Mouse (Mus musculus) thymus, postnatal 10 days (tissue): ENCODE data around the gene Gm26657.

Experiments
- DNase-seq, 2 experiments: peaks; one replicate each; pipeline ENCODE4 v3.0.0; 2021; ENCODE audit warnings: low spot score in 2 of 2

Gm26657 gene

DNA sequence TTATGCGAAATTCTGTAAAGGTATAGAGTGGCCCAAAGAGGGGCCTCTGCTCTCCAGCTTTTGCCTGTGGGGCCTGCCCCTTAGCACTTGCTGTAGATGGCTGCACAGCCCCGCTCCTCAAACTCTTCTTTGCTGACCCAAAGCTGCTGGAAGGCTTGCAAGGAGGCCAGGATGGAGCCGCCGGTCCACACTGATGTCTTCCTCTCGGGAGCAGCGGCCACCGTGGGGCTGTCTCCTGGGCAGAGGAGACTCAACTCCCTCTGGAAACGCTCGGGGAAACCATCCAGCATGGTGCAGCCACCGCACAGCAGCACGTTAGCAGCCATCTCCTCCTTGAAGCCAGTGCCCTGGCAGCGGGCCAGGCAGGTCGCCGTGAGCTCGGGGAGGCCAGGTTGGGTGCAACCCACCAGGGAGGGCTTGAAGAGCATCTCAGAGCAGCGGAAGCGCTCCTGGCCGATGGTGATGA, at the start of gene Gm26657:
Gene Gm26657 (plus strand): TSS at position 51 of the 466 bp plus-strand sequence.
- DNase-seq = no peak

DNA sequence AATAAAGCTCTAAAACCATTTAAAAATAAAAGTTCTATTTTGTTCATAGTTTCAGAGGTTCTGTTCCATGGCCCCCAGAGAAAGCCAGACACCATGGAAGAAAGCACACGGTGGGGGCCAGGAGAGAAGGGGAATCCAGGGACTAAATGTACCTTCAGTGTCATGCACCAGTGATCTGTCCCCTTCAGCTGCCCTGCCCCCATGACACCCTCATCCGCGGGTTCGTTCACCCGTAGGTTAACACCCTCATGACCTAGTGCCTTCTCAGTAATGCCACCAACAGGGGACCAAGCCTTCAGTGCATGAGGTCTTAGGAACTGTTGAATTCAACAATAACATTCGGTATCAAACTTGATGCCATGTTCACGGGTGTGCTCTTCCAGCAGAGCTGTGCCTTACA, 43.5 kb upstream of the Gm26657 start:
- no peak for DNase-seq

DNA sequence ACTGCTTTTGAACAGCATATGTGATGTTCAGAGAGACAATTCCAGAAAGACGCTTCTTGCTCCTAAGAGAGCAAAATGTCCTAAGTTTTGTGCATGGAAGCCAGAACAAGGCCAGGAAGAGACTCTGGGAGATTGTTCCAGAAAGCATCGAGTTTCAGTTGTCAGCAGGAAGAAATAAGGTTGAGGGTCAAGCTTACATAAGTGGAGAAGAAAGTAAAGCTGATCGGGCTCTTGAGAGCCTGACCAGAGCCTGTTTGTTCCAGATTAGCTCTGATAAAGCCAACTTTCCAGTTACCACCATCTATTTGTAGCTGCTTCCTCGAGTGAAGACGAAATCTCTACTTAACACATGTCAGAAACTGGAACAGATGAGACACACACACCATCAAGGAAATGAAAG, 41.2 kb upstream of the Gm26657 start:
- no peak for DNase-seq

DNA sequence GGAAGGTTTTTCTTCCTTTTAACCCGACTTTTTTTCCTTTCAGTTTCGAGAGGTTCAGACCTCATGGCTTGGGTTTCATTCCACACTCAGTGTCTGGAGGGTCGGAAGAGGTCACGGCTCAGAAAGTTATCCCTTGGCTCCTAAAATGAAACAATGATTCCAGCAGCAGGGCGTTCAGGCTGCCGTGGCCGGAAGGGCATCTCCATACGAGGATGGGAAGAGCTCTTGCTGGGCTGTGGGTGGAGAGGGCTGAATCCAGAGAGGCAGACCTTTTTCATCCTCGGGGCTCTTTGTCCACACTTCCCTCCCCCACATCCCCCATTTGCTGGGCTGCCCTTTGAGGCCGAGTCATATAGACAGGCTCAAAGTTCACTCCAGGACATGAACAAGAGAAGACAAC, 37.6 kb upstream of the Gm26657 start:
- no peak for DNase-seq

DNA sequence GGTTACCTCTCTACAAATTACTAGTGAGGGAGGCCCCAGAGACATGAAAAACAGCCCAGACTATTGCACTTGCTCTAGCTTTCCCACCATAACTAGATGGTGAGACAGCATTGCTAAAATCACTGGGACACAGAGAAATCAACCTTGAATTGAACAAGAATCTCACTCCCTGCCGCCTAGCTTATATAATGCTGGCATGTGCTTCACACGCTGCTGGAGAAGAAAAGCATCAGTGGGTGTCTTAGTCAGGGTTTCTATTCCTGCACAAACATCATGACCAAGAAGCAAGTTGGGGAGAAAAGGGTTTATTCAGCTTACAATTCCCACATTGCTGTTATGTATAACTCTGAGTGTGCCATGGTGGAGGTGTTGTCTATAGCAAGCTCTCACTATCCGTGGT, 26.7 kb upstream of the Gm26657 start:
- no peak for DNase-seq

DNA sequence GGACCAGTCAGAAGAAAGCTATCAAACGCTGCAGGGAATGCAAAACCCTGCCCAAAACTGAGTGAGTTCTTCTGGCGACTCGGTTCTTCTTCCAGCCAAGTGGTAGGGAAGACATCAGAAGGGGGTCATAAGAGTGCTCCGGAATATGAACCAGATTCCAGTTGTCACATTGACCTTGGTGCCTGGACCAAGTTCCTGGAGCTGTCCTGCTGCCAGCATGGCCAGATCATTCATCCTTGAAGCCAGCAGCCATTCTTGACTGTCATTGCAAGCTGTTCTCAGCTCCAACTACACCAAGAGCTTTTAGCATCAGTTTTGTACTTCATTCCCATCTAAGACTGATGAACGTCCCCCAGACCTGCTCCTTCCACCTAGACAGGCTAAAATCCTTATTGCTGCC, 23.1 kb upstream of the Gm26657 start:
- no peak for DNase-seq

DNA sequence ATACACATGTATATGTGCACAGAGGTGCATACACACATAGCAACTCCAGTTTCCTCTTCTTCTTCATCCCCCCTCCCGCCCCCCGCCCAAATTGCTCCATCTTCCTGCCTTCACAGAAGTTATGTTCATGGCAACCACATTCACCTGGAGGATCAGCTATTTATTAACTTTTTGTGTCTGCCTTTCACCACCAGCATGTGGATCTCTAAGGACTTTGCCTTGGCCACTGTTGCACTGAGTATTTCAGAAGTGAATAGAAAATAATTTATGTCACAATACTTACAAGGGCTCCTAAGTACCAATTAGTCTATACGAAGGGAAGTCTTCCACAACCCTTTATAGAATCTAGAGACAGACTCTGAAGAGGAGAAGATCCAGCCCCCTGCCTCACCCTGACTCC, 21.9 kb upstream of the Gm26657 start:
- no peak for DNase-seq

DNA sequence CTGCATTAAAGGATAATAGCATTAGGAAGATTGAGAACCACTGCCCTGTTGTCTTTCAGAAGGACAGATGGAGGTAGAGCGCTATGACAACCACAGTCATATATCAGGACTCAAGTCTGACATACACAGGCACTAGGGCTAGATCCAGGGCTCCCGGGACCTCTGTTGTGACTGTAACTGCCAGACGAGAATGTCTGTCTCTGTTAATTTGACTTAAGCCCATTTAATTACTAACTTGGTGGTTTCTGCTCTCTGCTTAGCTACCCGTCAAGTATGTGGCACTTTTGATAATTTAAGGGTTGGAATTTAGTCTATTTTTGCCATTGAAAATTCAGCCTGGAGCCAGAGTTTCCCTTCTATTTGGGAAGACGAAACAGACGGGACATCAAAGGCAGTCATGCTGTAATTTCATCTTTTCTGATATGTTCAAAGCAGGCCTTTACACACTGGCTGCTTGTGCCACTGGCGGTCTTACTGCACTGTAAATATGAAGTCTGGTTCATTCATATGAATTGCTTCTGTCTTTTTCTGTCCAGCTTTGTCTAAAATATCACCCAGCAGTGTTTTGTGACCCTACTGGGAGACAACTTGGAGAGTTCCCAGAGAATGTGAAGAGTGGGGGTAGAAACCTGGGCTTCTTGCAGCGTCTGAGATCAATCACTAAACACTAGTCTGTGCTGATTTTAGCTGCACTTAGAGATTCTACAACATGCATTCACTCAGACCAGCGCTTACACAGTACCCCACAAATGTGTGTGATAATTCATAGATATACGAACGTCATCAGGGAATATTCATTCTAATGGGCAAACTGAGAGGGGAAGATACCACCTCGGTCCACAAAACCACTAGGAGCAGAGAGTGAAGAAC, 21.1 kb upstream of the Gm26657 start:
- DNase-seq = no peak

DNA sequence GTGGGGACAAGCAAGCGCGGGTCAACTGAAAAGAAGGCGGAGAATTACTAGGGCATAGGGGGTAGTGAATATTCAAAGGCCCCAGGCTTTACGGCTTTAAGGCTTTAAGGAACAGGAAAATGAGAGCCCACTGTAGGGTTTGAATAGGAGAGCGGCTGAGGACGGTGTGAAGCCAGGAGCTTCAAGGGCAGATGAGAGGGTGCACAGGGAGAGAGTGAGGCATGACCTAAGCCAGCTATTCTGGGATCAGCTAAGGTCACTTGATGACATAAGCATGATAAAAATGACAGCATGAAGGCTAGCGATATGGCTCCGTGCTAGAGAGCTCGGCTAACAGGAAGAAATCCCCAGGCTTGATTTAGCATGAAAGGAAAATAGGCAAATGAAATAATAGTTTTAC, 20.4 kb upstream of the Gm26657 start:
- no peak for DNase-seq

DNA sequence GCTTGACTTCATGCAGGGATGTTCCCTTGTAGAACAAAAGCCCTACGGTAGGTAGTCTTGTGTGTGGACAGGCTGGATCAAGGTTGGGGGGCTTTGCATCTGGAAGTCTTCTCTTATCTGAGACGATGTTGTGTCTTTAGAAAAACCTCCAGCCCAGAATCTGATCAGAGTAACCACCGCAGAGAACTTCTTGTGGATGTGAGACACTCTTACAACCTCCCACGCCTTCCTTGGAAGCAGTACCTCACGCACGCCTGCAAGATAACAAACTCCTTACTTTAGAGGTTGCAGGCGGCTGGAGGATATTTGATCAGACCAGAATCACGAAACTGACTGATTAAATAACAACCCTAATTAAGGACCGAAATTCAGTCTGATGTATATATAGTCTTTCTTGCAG, 19.5 kb upstream of the Gm26657 start:
- no peak for DNase-seq

DNA sequence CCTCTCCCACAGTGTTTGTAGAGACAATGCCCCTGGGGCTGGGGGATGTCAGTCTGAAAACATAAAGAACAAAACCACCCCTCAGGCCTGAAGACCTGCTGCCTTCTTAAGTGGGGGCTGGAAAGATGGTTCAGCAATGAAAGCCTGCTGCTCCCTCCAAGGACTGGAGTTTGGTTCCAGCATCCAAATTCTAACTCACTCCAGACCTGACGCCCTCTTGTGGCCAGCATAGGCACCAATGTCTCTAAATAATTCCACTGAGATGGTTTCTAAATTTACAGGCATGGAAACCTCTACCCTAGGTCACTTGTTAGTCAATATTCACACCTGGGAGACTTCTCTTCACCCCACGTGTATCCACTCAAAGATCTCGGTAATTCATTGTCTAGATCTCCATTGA, 18.4 kb upstream of the Gm26657 start:
- peak in 1 of 2 experiments; percentile 14 for DNase-seq

DNA sequence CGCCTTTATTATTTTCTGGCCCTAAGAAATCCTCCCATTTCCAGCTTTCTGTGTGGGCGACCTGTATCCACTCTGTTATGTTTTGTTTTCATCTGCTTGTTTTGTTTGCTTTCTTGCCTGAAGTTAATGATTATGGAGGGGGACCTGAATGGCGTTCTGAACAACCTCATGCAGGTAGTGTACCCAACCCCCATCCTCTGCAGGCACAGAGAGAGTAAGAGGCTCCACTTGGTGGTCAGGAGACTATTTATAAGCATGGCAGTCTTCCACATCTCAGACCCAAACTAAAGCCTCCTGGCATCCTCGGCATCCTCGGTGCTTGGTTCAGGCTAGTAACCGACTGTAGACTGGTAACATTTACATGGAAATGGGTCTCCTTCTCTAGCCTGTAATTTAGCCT, 17.5 kb upstream of the Gm26657 start:
- no peak for DNase-seq

DNA sequence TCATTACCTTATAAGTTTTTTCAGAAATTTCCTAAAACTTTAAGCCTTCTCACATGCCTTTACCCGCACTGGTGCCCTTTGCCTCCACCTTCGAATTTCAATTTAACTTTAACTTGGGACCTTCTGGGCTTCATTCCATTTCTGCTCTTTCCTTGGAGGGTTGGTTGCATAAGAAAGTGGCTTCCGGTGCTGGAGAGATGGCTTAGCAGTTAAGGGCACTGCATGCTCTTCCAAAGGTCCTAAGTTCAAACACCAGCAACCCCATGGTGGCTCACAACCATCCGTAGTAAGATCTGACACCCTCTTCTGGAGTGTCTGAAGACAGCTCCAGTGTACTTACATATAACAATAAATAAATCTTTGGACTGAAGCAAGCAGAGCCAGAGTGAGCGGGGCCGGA, 16.6 kb upstream of the Gm26657 start:
- DNase-seq = no peak

DNA sequence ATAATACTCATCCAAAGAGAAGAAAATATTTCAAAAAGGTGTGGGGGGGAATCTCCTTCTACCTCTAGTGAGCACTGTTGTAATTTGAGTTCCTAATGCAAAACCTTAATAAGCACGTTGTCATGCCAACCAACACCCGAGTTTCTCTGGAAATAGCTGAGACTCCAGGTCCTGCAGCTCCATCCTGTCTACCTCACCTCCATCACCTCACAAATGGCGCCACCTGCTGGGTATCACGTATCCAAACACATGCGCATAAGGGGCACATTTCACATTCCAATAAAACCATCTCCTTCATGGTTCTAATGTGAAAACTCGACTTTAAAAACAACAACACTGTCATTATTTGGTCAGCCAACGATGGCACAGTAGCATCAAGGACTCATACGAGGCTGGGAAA, 14.0 kb upstream of the Gm26657 start:
- DNase-seq = peak in 1 of 2 experiments; percentile 29

DNA sequence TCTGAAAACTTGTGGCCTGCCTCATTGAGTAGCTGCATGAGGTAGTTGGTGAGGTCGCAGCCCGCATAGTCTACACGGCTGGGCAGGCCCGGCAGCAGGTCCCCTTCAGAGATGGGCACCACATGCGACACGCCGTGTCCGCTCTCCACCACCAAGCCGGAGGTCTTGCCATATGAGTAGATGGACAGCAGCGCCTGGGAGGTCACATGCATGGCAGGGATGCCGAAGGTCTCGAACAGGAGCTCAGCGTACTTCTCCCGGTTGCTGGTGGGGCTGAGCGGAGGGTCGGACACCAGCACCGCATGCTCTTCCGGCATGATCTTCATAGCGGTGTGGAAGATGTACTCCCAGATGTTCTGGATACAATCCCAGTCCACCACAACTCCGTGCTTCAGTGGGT, 741 bp downstream of the Gm26657 start:
- no peak for DNase-seq

DNA sequence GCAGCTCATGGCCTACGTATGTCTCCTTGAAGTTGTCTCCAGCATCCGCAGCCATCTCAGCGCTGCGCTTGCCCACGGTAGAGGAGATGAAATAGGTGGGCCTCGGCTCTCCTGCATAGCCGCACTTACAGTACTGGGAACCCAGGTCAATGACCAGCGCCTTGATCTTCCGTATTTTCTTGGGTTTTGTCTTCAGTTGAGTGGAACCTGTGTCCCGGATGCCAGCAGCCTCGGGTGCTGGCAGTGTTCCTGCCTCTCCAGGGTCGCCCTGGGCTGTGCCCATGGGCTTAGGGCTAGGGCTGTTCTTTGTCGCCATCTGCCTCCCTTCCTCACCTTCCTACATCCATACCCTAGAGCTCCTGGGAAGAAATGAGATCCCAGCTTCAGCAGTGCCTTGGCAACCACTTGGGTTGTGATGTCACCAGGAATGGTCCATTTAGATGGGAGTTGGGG, 1.2 kb downstream of the Gm26657 start, which contains the start of gene Actl7b:
Gene Actl7b (minus strand): TSS at position 403 of the 453 bp plus-strand sequence.
- no peak for DNase-seq

DNA sequence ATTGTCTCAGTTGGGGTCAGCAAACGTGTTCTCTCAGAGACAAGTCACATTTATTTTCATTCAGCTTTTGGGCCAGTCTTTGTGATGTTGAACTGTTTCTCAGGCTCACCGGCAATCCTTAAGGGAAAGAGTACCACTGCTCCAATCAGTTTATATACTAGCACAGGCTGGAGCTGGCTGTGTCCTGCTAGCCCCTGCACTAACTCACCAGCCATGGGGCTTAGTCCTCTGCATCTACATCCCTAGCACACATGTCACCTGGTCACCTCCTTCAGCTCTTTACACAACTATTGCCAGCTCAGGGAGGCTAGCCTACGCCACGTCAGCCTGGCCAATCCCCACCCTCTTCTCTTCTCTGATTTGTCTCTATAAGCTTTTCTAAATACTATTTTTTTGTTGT, 2.8 kb downstream of the Gm26657 start:
- DNase-seq = no peak

DNA sequence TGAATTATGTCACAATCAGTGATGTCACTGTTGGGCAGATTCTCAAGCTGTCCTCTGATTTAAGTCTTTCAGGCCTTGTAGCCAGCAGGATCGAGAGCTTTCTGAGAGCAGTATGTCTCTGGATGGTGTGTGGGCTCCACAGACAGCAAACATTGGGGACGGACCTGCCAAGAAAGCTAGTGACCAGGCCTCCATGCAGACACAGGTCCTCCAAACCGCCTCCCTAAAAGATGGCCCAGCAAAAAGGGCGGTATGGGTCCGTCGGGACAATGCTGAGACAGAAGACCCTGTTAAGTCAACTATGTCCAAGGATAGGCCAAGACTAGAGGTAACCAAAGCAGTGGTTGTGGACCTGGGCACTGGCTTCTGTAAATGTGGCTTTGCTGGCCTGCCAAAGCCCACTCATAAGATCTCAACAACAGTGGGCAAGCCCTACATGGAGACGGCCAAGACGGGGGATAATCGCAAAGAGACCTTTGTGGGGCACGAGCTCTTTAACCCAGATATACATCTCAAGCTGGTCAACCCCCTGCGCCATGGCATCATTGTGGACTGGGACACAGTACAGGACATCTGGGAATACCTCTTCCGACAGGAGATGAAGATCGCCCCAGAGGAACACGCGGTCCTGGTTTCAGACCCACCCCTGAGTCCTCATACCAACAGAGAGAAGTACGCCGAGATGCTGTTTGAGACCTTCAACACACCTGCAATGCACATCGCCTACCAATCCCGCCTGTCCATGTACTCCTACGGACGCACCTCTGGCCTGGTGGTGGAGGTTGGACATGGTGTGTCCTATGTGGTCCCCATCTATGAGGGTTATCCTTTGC, 3.7 kb downstream of the Gm26657 start, which contains the start of gene Actl7a:
Gene Actl7a (plus strand): TSS at position 51 of the 833 bp plus-strand sequence.
- DNase-seq = no peak

DNA sequence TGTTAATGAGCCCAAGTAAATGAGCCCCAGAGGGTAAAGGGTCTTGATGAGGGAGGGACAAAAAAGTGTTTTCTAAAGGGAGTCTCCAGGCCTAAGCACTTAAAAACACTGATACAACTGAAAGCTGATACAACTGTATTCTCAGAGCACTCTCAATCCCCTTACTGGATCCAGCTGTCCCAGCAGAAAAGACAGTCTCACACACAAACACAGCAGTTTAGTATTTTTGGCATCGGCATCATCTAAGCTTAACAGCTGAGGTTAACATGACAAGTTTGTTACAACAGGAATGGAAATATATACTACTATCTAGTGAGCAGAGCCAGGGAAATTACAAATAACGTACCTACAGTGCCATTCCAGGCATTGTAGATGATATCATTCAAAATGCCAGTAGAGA, 6.5 kb downstream of the Gm26657 start:
- DNase-seq = no peak

DNA sequence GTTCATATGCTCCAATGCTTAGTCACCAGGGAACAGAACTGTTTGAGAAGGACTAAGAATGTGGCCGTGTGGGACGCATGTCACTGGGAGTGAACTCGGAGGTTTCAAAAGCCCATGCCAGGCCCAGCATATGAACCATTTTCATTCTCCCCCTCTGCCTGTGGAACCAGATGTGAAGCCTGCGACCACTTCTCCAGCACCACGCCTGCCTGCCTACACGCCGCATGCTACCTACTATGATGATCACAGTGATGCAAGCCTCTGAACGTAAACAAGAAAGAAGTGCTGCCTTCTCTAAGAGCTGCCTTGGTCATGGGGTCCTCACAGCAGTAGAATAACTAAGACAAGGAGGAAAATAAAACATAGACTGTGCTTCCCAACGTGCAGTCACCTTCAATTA, 7.6 kb downstream of the Gm26657 start:
- no peak for DNase-seq

DNA sequence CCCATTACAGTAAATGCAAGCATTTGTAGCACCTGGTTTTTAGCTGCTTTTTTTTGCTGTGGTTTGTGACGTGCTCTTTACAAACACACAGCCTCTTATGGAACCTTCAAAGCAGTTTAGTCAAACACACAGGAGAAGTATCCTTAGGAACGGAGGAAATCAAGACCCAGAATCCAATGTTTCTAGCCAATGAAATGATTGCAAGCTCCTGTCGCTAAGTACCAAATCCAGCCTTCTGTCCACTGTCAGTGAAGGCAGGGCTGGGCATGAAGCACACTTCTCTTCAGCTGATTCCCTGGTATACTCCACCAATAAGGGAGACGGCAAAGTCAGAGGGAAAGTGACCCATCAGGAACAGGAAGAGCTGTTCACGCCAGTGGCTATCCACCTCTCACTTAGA, 16.2 kb downstream of the Gm26657 start:
- no peak for DNase-seq

DNA sequence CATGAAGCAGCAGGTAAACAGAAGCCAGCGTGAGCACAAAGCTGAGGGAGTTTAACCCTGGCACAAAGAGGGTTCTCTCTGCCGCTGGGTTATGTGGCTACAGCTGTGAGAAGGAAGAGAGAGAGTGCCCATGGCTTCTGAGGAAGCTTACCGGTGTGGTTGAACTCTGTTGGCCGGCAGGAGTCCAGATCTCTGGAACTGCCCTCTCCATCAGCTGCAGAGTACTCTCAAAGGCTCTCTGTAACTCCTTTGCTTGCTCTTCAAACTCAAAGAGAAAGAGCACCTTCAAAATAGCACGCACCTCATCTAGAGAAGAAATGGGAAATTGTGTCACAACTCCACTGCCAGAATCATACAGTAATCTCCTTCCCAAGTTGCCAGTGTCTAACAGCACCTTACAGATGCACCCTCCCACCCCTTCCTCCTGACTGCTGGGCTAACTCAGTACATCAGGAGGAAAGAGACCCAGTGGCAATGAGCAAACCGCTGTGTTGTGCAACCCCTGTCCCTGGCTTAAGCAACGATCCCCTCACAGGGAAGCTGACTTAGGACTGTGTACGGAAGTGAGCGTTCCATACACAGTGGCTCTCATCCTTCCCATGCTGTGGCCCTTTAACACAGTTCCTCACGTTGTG, 17.2 kb downstream of the Gm26657 start:
- DNase-seq = no peak
